Comparison of ENCODE assay signal across 12 mouse cellular contexts in genomic region chr1:23656718-23657117, GRCm38 (mm10).
A peak's percentile ranks its signal among the peaks of the same experiment; 100 is the strongest.
DNase-seq lines count a peak whose midpoint lies in the region; ATAC-seq and TF ChIP-seq lines count a peak whose summit lies in the region.
"Had no signal": no experiment of that assay in that cellular context is flagged by ENCODE, and none has a peak within 500 bp of the region (broad histone marks: within the 10 kb centered on the region; RNA-seq: fewer than 3 reads in every experiment).

No protein-coding gene starts in this region.

- H3K36me3 ChIP-seq in hindbrain, postnatal 0 days (ENCODE audit: insufficient read depth, low read length): no peaks in the 10 kb centered on the region
- H3K36me3 ChIP-seq in hindbrain, embryonic 10.5 days: no peaks in the 10 kb centered on the region
- H3K36me3 ChIP-seq in kidney, embryonic 15.5 days: no peaks in the 10 kb centered on the region

- H3K9me3 ChIP-seq in hindbrain, postnatal 0 days (ENCODE audit: low read length): no peaks in the 10 kb centered on the region
- no peaks in the 10 kb centered on the region for H3K9me3 ChIP-seq in hindbrain, embryonic 10.5 days
- H3K9me3 ChIP-seq in kidney, embryonic 15.5 days (replicated peaks): no peaks in the 10 kb centered on the region

- peak; percentile 25 for DNase-seq in cerebellum, adult 11-12 months
- no peak for DNase-seq in cerebellum, postnatal 25 days
- no peak for DNase-seq in hindbrain, postnatal 0 days (ENCODE audit: low spot score)
- no peak for DNase-seq in hindbrain, embryonic 10.5 days (ENCODE audit: low spot score)
- peak; percentile 14 for DNase-seq in brain, adult 2 months (ENCODE audit: low read depth, low spot score)
- DNase-seq in spleen, postnatal 36 days (ENCODE audit: low spot score in 2 of 2): no peak
- DNase-seq in adrenal gland, adult 2 months: no peak
- DNase-seq: adrenal gland, postnatal 25 days; heart, postnatal 36 days; thymus, postnatal 4 days had no signal

- H3K9ac ChIP-seq in hindbrain, postnatal 0 days (replicated peaks; ENCODE audit: low read length): no peak overlapping the region
- no peak overlapping the region for H3K9ac ChIP-seq in kidney, embryonic 15.5 days
- H3K9ac ChIP-seq: liver, embryonic 14.5 days had no signal

- ATAC-seq in hindbrain, postnatal 0 days: no peak
- ATAC-seq in kidney, embryonic 15.5 days (replicated peaks; ENCODE audit: low FRiP score): 0 out of 2 replicates have a peak, but pooled peaks have one; percentile 56

- no peak overlapping the region for H3K4me3 ChIP-seq in hindbrain, postnatal 0 days (ENCODE audit: low read length)
- H3K4me3 ChIP-seq in hindbrain, embryonic 10.5 days: no peak overlapping the region
- H3K4me3 ChIP-seq in kidney, embryonic 15.5 days (replicated peaks): no peak overlapping the region

- no peak overlapping the region; the same call in 1 of the 2 replicates for H3K27ac ChIP-seq in hindbrain, postnatal 0 days
- no peak overlapping the region for H3K27ac ChIP-seq in hindbrain, embryonic 10.5 days
- H3K27ac ChIP-seq in kidney, embryonic 15.5 days: no peak overlapping the region
- H3K27ac ChIP-seq: liver, embryonic 14.5 days had no signal

- peak overlapping the region; percentile 46 for H3K4me2 ChIP-seq in hindbrain, postnatal 0 days (ENCODE audit: low read depth, low read length)
- no peak overlapping the region for H3K4me2 ChIP-seq in kidney, embryonic 15.5 days

- TF ChIP-seq CTCF in hindbrain, postnatal 0 days (IDR thresholded peaks at IDR 0.05; ENCODE audit: low read depth): no peak

- no peaks in the 10 kb centered on the region for H3K27me3 ChIP-seq in hindbrain, postnatal 0 days (ENCODE audit: insufficient read depth, low read length)
- no peaks in the 10 kb centered on the region for H3K27me3 ChIP-seq in hindbrain, embryonic 10.5 days (ENCODE audit: insufficient read depth, poor library complexity, severe bottlenecking)
- no peaks in the 10 kb centered on the region for H3K27me3 ChIP-seq in kidney, embryonic 15.5 days

- 49% methylated on average over 8 of the region's 8 CpGs for WGBS in hindbrain, postnatal 0 days
- WGBS in hindbrain, embryonic 10.5 days: 75% methylated on average over 8 of the region's 8 CpGs
- 71% methylated on average over 8 of the region's 8 CpGs for WGBS in kidney, embryonic 15.5 days

- 0 out of 2 replicates have a peak, but pooled peaks cover 6% of the 10 kb centered on the region for H3K4me1 ChIP-seq in hindbrain, postnatal 0 days (ENCODE audit: insufficient read depth, low read length)
- no peaks in the 10 kb centered on the region for H3K4me1 ChIP-seq in hindbrain, embryonic 10.5 days (replicated peaks)
- no peaks in the 10 kb centered on the region for H3K4me1 ChIP-seq in kidney, embryonic 15.5 days

Comparison
In these comparisons a context has a peak if more than half of its experiments do, and no peak if none do; other contexts are left out.
1. DNase-seq: peak in cerebellum, adult 11-12 months (single experiment) and brain, adult 2 months (single experiment); none in cerebellum, postnatal 25 days (0 of 2), hindbrain, postnatal 0 days (single experiment), hindbrain, embryonic 10.5 days (single experiment), spleen, postnatal 36 days (0 of 2) and adrenal gland, adult 2 months (single experiment).